Mouse (Mus musculus) liver, embryonic 14.5 days (tissue): ENCODE data around the gene Sall4. TPM values are rescaled to one million over a fixed set of nuclear protein-coding genes. Genes with fewer than 3 reads are reported as not detected.

ENCODE experiments used
- ATAC-seq: fragments of 200-750 bp; cut with Nextera tagmentation; 2 replicates; pipeline ENCODE4 v1.8.0; 2017; ENCODE audit warnings: moderate number of reproducible peaks, mild to moderate bottlenecking, moderate library complexity; ENCODE audit not compliant: insufficient read depth
- DNase-seq, 3 experiments: peaks; one replicate each; pipeline ENCODE4 v3.0.0-alpha.2; 2012 to 2013; ENCODE audit warnings: low read depth in 3 of 3, low spot score in 3 of 3
- H3K27ac ChIP-seq: fragments of 300-500 bp; sonication (generic); 2 replicates; pipeline ENCODE4 v1.5.1; 2014; ENCODE audit warnings: moderate library complexity, mild to moderate bottlenecking, control low read depth, inconsistent platforms
- H3K27me3 ChIP-seq: fragments of 300-500 bp; sonication (generic); 2 replicates; pipeline ENCODE4 v1.6.1; 2014; ENCODE audit warnings: mild to moderate bottlenecking, low read length, moderate library complexity; ENCODE audit not compliant: control insufficient read depth, insufficient read depth
- H3K36me3 ChIP-seq: fragments of 300-500 bp; sonication (generic); replicated peaks from 2 replicates; pipeline ENCODE4 v1.6.1; 2014; ENCODE audit warnings: low read depth; ENCODE audit not compliant: control insufficient read depth, insufficient read depth
- H3K4me1 ChIP-seq, 2 experiments: fragments of 200-500 bp in 1 of 2; fragments of 300-500 bp in 1 of 2; sonication (generic) in 1 of 2; replicated peaks; 2 replicates each; pipeline ENCODE4 v1.6.1; 2012 to 2014; ENCODE audit warnings: antibody characterized with exemption in 1 of 2, inconsistent platforms in 1 of 2, low read length in 1 of 2; ENCODE audit not compliant: control insufficient read depth in 2 of 2, insufficient read depth in 2 of 2
- H3K4me2 ChIP-seq: fragments of 300-500 bp; sonication (generic); 2 replicates; pipeline ENCODE4 v1.6.1; 2014; ENCODE audit warnings: low read depth, mild to moderate bottlenecking, control low read depth, moderate library complexity
- H3K4me3 ChIP-seq, 2 experiments: fragments of 200-500 bp in 1 of 2; fragments of 300-500 bp in 1 of 2; sonication (generic) in 1 of 2; 2 replicates each; pipeline ENCODE4 v1.5.1; 2012 to 2014; ENCODE audit warnings: low read depth in 2 of 2, low read length in 2 of 2, mild to moderate bottlenecking in 2 of 2, control low read depth in 1 of 2, inconsistent platforms in 1 of 2, moderate library complexity in 1 of 2; ENCODE audit not compliant: insufficient read depth in 1 of 2
- H3K9ac ChIP-seq: fragments of 300-500 bp; sonication (generic); replicated peaks from 2 replicates; pipeline ENCODE4 v1.6.1; 2014; ENCODE audit warnings: mild to moderate bottlenecking, control low read depth, moderate library complexity
- H3K9me3 ChIP-seq: fragments of 300-500 bp; sonication (generic); 2 replicates; pipeline ENCODE4 v1.6.1; 2016; ENCODE audit warnings: low read length, mixed read lengths; ENCODE audit not compliant: control insufficient read depth
- CTCF ChIP-seq: IDR thresholded peaks from 2 replicates; pipeline ENCODE4 v1.5.1; 2016; ENCODE audit warnings: antibody characterized with exemption, low read depth, control low read depth
- EP300 ChIP-seq: IDR thresholded peaks from 2 replicates; pipeline ENCODE4 v1.6.1; 2016; ENCODE audit warnings: antibody characterized with exemption, low read depth
- WGBS: fragments of 180-500 bp; shearing (Covaris S2); extraction: QIAGEN DNeasy Blood & Tissue Kit; methylation state at CpG from one replicate; pipeline ENCODE4 v1.1.7; 2014; ENCODE audit not compliant: insufficient replicate concordance; 5-methylcytosine and 5-hydroxymethylcytosine counted together
- polyA plus RNA-seq, 2 experiments: library from polyadenylated mRNA; depleted of rRNA in 1 of 2; stranded (reverse) in 1 of 2; unstranded in 1 of 2; fragments of >200 nt; fragmentation: Nextera tagmentation in 1 of 2; extraction: Ambion mirVana in 1 of 2; gene quantifications; 2 replicates each; pipeline versions ENCODE4 v1.2.1 to v1.2.3; 2012 to 2014

The Sall4 gene
- polyA plus RNA-seq, 2 experiments, result 1.9 to 3.9 TPM

DNA sequence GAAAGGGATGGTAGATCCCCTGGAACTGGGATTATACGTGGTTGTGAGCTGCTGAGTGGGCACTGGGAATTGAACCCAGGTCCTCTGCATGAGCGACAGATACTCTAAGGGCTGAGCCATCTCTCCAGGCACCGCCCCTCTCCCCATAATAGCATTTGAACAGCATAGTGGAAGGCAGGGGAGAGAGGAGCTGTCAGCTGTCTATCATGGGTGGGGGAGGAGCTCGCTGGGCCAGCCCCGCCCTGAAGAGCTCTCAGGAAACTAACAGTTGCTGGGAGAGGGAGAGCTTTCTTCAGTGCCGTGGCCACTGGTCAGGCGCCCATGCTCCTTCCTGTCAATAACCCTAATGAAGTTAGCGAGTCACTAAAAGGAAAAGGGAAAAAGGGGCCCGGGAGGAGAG lies 60.0 kb downstream of the Sall4 start:
- Histone ChIP-seq H3K36me3 (no peaks in the 10 kb centered on the region), H3K4me2 (no peak overlapping the region), H3K4me1 (no peaks in the 10 kb centered on the region; a peak in 1 of 4 replicates), H3K9ac (no peak overlapping the region), H3K27ac (no peak overlapping the region), H3K4me3 (no peak overlapping the region), H3K27me3 (no peaks in the 10 kb centered on the region), H3K9me3 (no peaks in the 10 kb centered on the region)
- 26% methylated on average over 9 of the region's 9 CpGs for WGBS
- no peak for ATAC-seq
- no peak for DNase-seq
- TF ChIP-seq CTCF, result no peak
- TF ChIP-seq EP300, result no peak

DNA sequence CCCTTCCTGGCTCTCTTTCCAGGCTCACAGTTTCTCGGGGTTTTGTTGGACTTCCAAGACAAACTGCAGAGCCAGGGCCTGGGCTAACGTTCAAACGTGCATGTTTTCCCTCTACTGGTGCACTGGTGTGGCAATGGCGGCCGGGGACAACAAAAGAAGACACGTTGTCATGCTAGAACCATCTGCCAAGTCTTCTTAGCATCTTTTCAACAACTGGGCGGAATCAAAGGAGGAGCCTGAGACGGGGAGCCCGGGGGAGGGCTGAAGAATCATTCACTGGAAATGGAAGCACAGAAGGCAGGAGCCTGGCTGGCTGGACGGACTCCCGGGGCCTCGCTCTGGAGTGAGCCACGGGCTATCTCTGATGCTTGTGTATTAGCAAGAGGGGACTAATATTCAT lies 65.5 kb downstream of the Sall4 start:
- H3K4me1 ChIP-seq, result no peaks in the 10 kb centered on the region; a peak in 1 of 4 replicates
- DNase-seq, result no peak
- H3K27ac ChIP-seq, result no peak overlapping the region
- ATAC-seq, result no peak
- H3K4me3 ChIP-seq, result no peak overlapping the region
- no peak overlapping the region for H3K9ac ChIP-seq
- 65% methylated on average over 13 of the region's 13 CpGs for WGBS
- no peak for TF ChIP-seq EP300
- no peak for TF ChIP-seq CTCF
- H3K27me3 ChIP-seq, result no peaks in the 10 kb centered on the region
- H3K4me2 ChIP-seq, result no peak overlapping the region
- H3K36me3 ChIP-seq, result no peaks in the 10 kb centered on the region
- H3K9me3 ChIP-seq, result no peaks in the 10 kb centered on the region

Other genes starting within 250 kb of the Sall4 start
- gene Nfatc2, start 166.3 kb downstream of the Sall4 start, polyA plus RNA-seq (2012; rRNA removed), result 0.08 and 0.13 TPM in 2 replicates
- gene Nfatc2, start 166.3 kb downstream of the Sall4 start, polyA plus RNA-seq (2014; fragmentation: Nextera tagmentation; extraction: Ambion mirVana), result 0.10 and 0.19 TPM in 2 replicates
- 2.1 and 2.3 TPM in 2 replicates for gene Atp9a, start 25.5 kb downstream of the Sall4 start, polyA plus RNA-seq (2012; rRNA removed)
- gene Atp9a, start 25.5 kb downstream of the Sall4 start, polyA plus RNA-seq (2014; fragmentation: Nextera tagmentation; extraction: Ambion mirVana), result 1.3 and 1.7 TPM in 2 replicates
- gene Zfp64, start 187.6 kb upstream of the Sall4 start, polyA plus RNA-seq (2012; rRNA removed), result 7.2 and 7.6 TPM in 2 replicates
- gene Zfp64, start 187.6 kb upstream of the Sall4 start, polyA plus RNA-seq (2014; fragmentation: Nextera tagmentation; extraction: Ambion mirVana), result 7.1 and 9.4 TPM in 2 replicates